Mouse (Mus musculus) lung, adult 2 months (tissue): ENCODE results near the gene Gtf2a2.

ENCODE experiments used
- CTCF ChIP-seq: fragments of 200-500 bp; IDR thresholded peaks from 2 replicates; pipeline ENCODE4 v1.5.1; 2011; ENCODE audit warnings: mild to moderate bottlenecking, low read length, control low read depth; ENCODE audit not compliant: insufficient read depth
- POLR2A ChIP-seq: fragments of 200-500 bp; IDR thresholded peaks from 2 replicates; pipeline ENCODE4 v1.6.1; 2011; ENCODE audit warnings: low read depth, mild to moderate bottlenecking, control low read depth, low read length, borderline replicate concordance; ENCODE audit errors: extremely low read depth

DNA sequence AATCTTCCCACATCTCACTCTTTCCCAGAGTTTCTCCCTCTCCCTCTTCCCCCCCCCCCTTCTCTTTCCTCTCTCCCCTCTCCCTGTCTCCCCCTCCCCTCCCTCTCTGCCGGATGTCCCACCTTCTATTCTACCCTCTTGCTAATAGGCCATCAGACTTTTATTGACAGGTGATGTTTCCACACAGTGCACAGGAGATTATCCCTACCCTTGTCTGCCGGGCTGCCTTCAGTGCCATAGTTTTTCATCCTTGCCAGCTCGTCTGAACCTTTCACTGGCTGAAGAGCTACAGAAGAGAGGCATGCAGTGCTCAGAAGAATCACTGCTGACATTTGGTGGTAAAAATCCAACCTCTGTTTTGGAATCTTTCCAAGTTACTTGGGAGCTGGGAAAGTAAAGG is 41.1 kb downstream of the Gtf2a2 start:
- TF ChIP-seq CTCF (no peak), POLR2A (no peak)
